Mouse (Mus musculus) embryonic facial prominence, embryonic 11.5 days (tissue): ENCODE measurements around the gene Med29. TPM values are rescaled to one million over a fixed set of nuclear protein-coding genes. Genes with fewer than 3 reads are reported as not detected.
A peak's percentile ranks its signal among the peaks of the same experiment; 100 is the strongest.

Experiments used
- ATAC-seq: fragments of 200-750 bp; cut with Nextera tagmentation; replicated peaks from 2 replicates; pipeline ENCODE4 v1.8.0; 2017; ENCODE audit warnings: low read depth; ENCODE audit not compliant: insufficient number of reproducible peaks, low FRiP score, low TSS enrichment
- DNase-seq: peaks from one replicate; pipeline ENCODE4 v3.0.0-alpha.2; 2015; ENCODE audit warnings: low spot score
- H3K27ac ChIP-seq: fragments of 300-500 bp; sonication (generic); replicated peaks from 2 replicates; pipeline ENCODE4 v1.5.1; 2014; ENCODE audit warnings: mild to moderate bottlenecking, low read depth, low read length, control low read depth
- H3K27me3 ChIP-seq: fragments of 300-500 bp; sonication (generic); 2 replicates; pipeline ENCODE4 v1.6.1; 2014; ENCODE audit warnings: mild to moderate bottlenecking, low read length, moderate library complexity, mixed read lengths; ENCODE audit not compliant: control insufficient read depth, insufficient read depth
- H3K36me3 ChIP-seq: fragments of 300-500 bp; sonication (generic); replicated peaks from 2 replicates; pipeline ENCODE4 v1.6.1; 2014; ENCODE audit warnings: low read depth, mild to moderate bottlenecking, low read length, moderate library complexity, mixed read lengths; ENCODE audit not compliant: control insufficient read depth, insufficient read depth
- H3K4me1 ChIP-seq: fragments of 300-500 bp; sonication (generic); 2 replicates; pipeline ENCODE4 v1.6.1; 2014; ENCODE audit warnings: low read length, mixed read lengths; ENCODE audit not compliant: control insufficient read depth, insufficient read depth
- H3K4me2 ChIP-seq: fragments of 300-500 bp; sonication (generic); 2 replicates; pipeline ENCODE4 v1.6.1; 2014; ENCODE audit warnings: low read depth, mild to moderate bottlenecking, control low read depth, low read length, moderate library complexity
- H3K4me3 ChIP-seq: fragments of 300-500 bp; sonication (generic); 2 replicates; pipeline ENCODE4 v1.5.1; 2014; ENCODE audit warnings: low read depth, low read length, control low read depth
- H3K9ac ChIP-seq: fragments of 300-500 bp; sonication (generic); replicated peaks from 2 replicates; pipeline ENCODE4 v1.6.1; 2014; ENCODE audit warnings: mild to moderate bottlenecking, control low read depth, low read length
- H3K9me3 ChIP-seq: fragments of 300-500 bp; sonication (generic); replicated peaks from 2 replicates; pipeline ENCODE4 v1.6.1; 2016; ENCODE audit warnings: mild to moderate bottlenecking, low read length, inconsistent platforms, mixed read lengths; ENCODE audit not compliant: control insufficient read depth
- WGBS: fragments of 180-500 bp; shearing (Covaris S2); extraction: QIAGEN DNeasy Blood & Tissue Kit; methylation state at CpG from one replicate; pipeline ENCODE4 v1.1.7; 2014; 5-methylcytosine and 5-hydroxymethylcytosine counted together
- polyA plus RNA-seq: library from polyadenylated mRNA; unstranded; fragments of >200 nt; fragmentation: Nextera tagmentation; extraction: Ambion mirVana; gene quantifications from 2 replicates; pipeline ENCODE4 v1.2.1, GENCODE M21; 2014

The Med29 gene
- polyA plus RNA-seq, result 50.1 and 50.6 TPM in 2 replicates

DNA sequence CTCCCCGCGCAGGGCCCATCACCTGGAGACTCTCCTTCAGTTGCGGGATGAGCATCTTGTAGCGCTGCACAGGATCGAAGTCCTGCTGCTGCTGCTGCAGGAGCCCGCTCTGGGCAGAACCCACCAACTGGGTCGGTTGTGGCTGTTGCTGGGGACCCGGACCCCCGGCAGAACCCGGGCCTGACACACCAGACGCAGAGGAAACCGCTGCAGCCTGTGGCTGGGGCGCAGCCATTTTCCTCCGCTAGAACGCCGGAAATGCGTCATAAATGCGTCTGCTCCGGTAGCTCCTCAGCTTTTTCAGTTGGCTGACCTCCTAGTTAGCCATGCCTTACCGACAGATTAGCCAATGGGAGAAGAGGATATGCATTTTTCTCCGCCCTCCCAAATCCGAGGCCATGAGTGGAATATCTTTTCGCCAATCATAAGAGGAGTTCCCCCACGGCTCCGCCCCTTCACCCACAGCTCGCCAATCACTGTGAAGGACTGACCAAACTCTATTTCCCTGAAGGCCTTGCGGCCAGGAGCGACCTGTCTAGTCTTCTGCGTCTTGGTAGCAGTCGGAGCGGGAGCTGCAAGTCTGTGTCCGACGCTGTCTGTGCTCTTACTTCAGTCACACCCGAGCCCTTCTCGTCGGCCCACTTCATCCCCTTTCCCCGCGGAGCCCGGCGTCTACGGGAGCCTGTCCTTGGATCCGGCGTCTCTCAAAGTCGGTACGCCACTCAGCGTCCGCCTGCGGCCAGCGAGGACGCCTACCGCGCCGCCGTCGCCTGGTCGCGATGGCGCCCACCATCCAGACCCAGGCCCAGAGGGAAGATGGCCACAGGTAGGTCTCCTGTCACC is at the start of gene Med29, which contains the start of gene Paf1:
Gene Med29, minus strand, starts transcription at position 280 of the 843 bp plus-strand sequence.
Gene Paf1, plus strand, starts transcription at position 523 of the 843 bp plus-strand sequence.
- no peaks in the 10 kb centered on the region for H3K4me1 ChIP-seq
- ATAC-seq, result peak; percentile 97
- H3K27me3 ChIP-seq, result no peaks in the 10 kb centered on the region
- H3K27ac ChIP-seq, result 0 out of 2 replicates have a peak within 1 kb of the TSS, but pooled peaks have one; percentile 3
- H3K4me3 ChIP-seq, result peak within 1 kb of the TSS; percentile 79
- H3K4me2 ChIP-seq, result peak within 1 kb of the TSS; percentile 89
- peak within 1 kb of the TSS; percentile 74 for H3K9ac ChIP-seq
- peaks cover 3% of the 10 kb centered on the region for H3K36me3 ChIP-seq
- H3K9me3 ChIP-seq, result no peaks in the 10 kb centered on the region
- WGBS, result under 1% methylated on average over 58 of the region's 58 CpGs
- peak; percentile 98 for DNase-seq

DNA sequence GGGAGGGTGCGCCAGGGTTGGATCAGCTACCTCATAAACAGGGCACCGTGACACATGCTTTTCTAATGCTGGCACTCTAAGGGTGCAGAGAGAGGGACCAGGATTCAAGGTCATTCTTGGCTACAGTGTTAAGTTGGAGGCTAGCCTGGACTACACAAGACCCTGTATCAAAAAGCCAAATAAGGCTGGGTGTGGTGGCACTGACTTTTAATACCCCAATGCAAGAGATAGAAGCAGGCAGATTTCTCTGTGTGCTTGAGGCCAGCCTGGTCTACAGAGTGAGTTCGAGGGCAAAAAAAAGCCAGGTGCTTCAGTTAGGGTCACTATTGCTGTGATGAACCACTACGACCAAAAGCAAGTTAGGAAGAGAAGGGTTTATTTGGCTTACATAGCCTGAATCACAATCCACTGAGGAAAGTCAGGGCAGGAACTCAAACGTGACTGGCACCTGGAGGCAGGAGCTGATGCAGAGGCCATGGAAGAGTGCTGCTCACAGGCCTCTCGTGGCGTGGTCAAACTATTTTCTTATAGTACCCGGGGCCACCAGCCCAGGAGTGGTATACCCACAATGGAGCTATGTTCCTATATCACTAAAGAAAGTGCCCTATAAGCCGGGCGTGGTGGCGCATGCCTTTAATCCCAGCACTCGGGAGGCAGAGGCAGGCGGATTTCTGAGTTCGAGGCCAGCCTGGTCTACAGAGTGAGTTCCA is 49.4 kb upstream of the Med29 start:
- ATAC-seq (no peak), DNase-seq (no peak)
- Histone ChIP-seq H3K4me2 (no peak overlapping the region), H3K4me1 (no peaks in the 10 kb centered on the region), H3K36me3 (no peaks in the 10 kb centered on the region), H3K9ac (no peak overlapping the region), H3K4me3 (no peak overlapping the region), H3K27me3 (no peaks in the 10 kb centered on the region), H3K9me3 (no peaks in the 10 kb centered on the region), H3K27ac (no peak overlapping the region)
- 89% methylated on average over 13 of the region's 14 CpGs for WGBS

DNA sequence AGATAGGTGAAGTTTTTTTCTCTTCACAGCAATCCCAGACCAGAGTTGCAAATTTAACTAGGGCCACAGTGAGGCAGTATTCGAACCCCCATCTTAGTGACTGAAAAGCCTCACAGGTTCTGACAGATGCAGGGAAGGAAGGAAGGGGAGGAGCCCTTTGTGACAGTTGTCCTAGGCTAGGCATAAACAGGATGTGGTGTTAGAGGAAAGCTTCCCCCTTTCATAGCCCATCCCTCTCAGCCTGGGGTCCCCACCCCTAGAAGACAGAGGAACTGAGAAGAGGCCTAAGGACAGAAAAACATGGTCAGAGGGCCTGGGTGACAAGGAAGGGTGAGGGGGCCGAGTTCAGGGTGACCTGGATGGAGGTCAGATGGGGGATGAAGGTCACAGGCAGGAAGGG is 48.2 kb upstream of the Med29 start:
- Histone ChIP-seq H3K4me1 (no peaks in the 10 kb centered on the region), H3K4me3 (no peak overlapping the region), H3K36me3 (no peaks in the 10 kb centered on the region), H3K27me3 (no peaks in the 10 kb centered on the region), H3K4me2 (no peak overlapping the region), H3K9ac (no peak overlapping the region), H3K9me3 (no peaks in the 10 kb centered on the region), H3K27ac (no peak overlapping the region)
- 43% methylated on average over 2 of the region's 2 CpGs for WGBS
- DNase-seq (peak; percentile 14), ATAC-seq (no peak)

DNA sequence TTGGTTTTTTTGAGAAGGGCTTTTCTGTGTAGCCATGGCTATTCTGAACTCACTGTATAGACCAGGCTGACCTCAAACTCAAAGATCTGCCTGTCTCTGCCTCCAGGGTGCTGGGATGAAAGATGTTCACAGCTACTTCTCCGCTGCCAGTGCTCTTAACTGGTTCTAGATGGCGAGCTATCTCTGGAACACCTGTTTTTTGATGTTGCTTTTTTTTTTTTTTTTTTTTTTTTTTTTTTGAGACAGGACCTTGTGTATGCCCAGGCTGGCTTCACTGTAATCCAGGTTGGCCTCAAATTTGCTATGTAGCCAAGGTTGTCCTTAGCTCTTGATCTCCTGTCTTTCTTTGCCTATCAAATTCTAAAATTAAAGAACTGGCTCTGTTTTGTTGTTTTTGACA is 46.3 kb upstream of the Med29 start:
- Histone ChIP-seq H3K4me2 (no peak overlapping the region), H3K4me3 (no peak overlapping the region), H3K27me3 (no peaks in the 10 kb centered on the region), H3K36me3 (no peaks in the 10 kb centered on the region), H3K9ac (no peak overlapping the region), H3K27ac (no peak overlapping the region), H3K4me1 (no peaks in the 10 kb centered on the region), H3K9me3 (no peaks in the 10 kb centered on the region)
- WGBS, result 82% methylated on average over 2 of the region's 2 CpGs
- no peak for ATAC-seq
- DNase-seq, result no peak

DNA sequence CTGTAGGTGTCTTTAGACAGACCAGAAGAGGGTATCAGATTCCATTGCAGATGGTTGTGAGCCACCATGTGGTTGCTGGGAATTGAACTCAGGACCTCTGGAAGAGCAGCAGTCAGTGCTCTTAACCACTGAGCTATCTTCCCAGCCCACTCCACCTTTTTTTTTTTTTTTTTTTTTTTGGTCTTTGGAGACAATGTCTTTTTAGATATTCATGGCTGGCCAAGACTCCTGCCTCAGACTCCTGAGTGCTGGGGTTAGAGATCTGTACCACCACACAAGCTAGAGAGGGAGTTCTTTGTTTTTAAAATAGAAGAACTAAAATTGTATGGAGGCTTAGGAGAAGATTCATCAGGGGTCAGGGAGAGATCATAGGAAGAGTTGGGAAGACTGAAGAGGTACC is 45.5 kb upstream of the Med29 start:
- ATAC-seq (no peak), DNase-seq (no peak)
- no peak overlapping the region for H3K4me3 ChIP-seq
- H3K9me3 ChIP-seq, result no peaks in the 10 kb centered on the region
- no peaks in the 10 kb centered on the region for H3K27me3 ChIP-seq
- no peak overlapping the region for H3K27ac ChIP-seq
- H3K4me1 ChIP-seq, result no peaks in the 10 kb centered on the region
- H3K4me2 ChIP-seq, result no peak overlapping the region
- no peaks in the 10 kb centered on the region for H3K36me3 ChIP-seq
- H3K9ac ChIP-seq, result no peak overlapping the region

DNA sequence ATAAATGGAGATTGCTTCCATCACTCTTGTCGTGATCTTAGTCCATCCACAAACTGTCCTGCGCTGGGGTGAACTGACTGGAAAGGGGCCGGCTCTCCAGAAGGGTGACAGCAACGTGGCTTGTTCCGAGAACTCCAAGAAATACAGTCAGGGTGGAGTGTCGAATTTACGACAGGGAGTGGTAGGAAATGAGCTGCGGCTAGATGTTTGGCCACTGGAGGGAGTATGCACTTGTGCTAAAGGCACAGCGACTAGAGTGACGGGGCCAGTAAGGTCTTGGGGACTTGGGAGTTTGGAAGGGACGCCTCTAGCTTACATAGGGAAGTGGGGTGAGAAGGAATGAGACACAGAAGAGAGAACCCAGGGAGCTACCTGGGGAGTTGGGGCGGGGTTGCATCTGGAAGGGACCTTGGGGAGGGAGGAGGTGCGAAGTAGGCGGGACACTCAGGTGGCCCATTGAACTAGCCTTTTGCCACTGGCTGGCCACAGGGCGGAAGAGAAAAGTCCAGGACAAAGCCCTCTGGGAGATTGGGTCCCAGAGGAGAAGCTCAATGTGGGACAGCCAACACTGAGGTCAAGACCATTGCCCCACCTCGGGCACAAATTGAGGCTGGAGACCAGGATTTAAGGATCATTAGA is 44.5 kb upstream of the Med29 start, which contains the start of gene Gmfg:
Gene Gmfg, plus strand, starts transcription at position 516 of the 639 bp plus-strand sequence.
- 3% methylated on average over 16 of the region's 16 CpGs for WGBS
- Histone ChIP-seq H3K4me1 (no peaks in the 10 kb centered on the region), H3K36me3 (no peaks in the 10 kb centered on the region), H3K9me3 (no peaks in the 10 kb centered on the region), H3K4me3 (peak within 1 kb of the TSS; percentile 94), H3K9ac (peak within 1 kb of the TSS; percentile 50), H3K4me2 (peak within 1 kb of the TSS; percentile 60), H3K27ac (no peak within 1 kb of the TSS), H3K27me3 (no peaks in the 10 kb centered on the region)
- DNase-seq (peak; percentile 90), ATAC-seq (peak; percentile 34)

DNA sequence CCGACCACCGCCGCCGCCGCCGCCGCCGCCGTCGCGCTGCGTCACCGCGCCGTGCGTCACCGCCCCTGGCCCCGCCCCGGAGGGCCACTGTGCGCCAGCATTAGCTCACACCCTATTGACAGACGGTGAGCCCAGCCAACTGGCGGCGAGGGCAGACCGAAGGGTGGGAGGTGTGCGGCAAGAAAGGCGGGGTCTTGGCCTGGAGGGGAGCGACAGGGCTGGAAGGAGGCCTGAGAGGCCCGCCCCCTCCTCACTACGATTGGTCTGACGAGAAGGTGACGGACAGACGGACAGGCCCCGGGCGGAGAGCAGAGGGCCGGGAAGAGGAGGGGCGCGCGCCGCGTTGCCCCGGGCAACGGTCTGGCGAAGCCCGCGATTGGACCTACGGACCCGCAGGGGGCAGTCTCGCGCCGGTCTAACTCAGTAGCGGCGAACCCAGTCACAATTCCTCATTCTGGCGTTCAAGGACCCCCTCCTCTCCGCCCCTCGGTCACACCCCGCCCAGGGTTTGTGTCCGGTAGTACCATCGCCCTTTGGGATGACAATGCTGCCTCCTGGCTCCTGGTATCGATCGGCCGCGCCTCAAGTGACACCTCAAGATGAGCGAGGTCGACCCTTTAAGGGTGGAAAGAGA is 43.9 kb upstream of the Med29 start:
- no peak overlapping the region for H3K27ac ChIP-seq
- WGBS, result under 1% methylated on average over 50 of the region's 64 CpGs

More for the DNA sequence above, 43.9 kb upstream of the Med29 start:
- H3K9ac ChIP-seq, result peak overlapping the region; percentile 88
- H3K9me3 ChIP-seq, result no peaks in the 10 kb centered on the region
- ATAC-seq (peak; percentile 97), DNase-seq (peak; percentile 98)
- H3K4me3 ChIP-seq, result peak overlapping the region; percentile 94
- no peaks in the 10 kb centered on the region for H3K36me3 ChIP-seq
- peak overlapping the region; percentile 60 for H3K4me2 ChIP-seq
- no peaks in the 10 kb centered on the region for H3K27me3 ChIP-seq
- no peaks in the 10 kb centered on the region for H3K4me1 ChIP-seq
